9 mouse cellular contexts compared by ENCODE assay signal in the genomic region with DNA sequence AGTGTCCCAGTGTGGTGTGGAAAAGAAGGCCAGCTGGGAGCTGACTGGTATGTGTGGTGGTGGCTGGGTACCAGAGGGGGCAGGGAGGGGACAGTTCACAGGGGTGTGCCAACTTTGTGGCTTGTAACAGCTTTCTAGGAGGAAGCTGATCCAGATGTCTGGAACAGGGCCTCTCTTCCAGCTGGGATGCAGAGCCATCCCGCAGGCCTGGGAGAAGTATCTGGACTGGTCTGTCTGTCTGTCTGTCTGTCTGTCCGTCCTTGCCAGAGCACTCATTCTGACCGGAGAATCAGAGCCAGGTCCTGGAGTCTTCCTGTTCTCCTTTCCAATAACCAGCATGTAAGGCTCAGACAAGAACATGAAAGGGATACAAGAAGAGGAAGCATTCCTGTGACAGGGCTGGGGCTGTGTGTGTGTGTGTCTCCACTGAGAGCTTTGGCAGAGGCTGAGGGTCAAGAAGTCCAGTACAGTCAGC. TPM values are rescaled to one million over a fixed set of nuclear protein-coding genes. Genes with fewer than 3 reads are reported as not detected.
DNase-seq lines count a peak whose midpoint lies in the region; ATAC-seq and TF ChIP-seq lines count a peak whose summit lies in the region.
"Had no signal": no experiment of that assay in that cellular context is flagged by ENCODE, and none has a peak within 500 bp of the region (broad histone marks: within the 10 kb centered on the region; RNA-seq: fewer than 3 reads in every experiment).

No protein-coding gene starts in this region.

- H3K9ac ChIP-seq in forebrain, postnatal 0 days = no peak overlapping the region
- H3K9ac ChIP-seq in forebrain, embryonic 11.5 days (ENCODE audit: low read length) = no peak overlapping the region
- no peak overlapping the region for H3K9ac ChIP-seq in lung, embryonic 15.5 days
- no peak overlapping the region for H3K9ac ChIP-seq in limb, embryonic 14.5 days (ENCODE audit: low read depth, low read length, severe bottlenecking)
- no peak overlapping the region for H3K9ac ChIP-seq in midbrain, embryonic 13.5 days (replicated peaks)

- 0 out of 2 replicates have a peak, but pooled peaks cover 4% of the 10 kb centered on the region for H3K4me1 ChIP-seq in forebrain, postnatal 0 days (ENCODE audit: insufficient read depth)
- H3K4me1 ChIP-seq in forebrain, embryonic 11.5 days (replicated peaks; ENCODE audit: control insufficient read depth, insufficient read depth, low read length) = no peaks in the 10 kb centered on the region
- H3K4me1 ChIP-seq in lung, embryonic 15.5 days = 0 out of 2 replicates have a peak, but pooled peaks cover 6% of the 10 kb centered on the region
- H3K4me1 ChIP-seq in limb, embryonic 14.5 days (ENCODE audit: control insufficient read depth, insufficient read depth, low read length) = peaks cover 5% of the 10 kb centered on the region; the same call in 1 of the 2 replicates
- peaks cover 5% of the 10 kb centered on the region; the same call in 1 of the 2 replicates for H3K4me1 ChIP-seq in midbrain, embryonic 13.5 days (replicated peaks)

- H3K4me3 ChIP-seq in forebrain, postnatal 0 days (ENCODE audit: low read depth, low read length) = no peak overlapping the region
- H3K4me3 ChIP-seq in forebrain, embryonic 11.5 days (ENCODE audit: low read depth, low read length) = no peak overlapping the region
- no peak overlapping the region for H3K4me3 ChIP-seq in lung, embryonic 15.5 days
- H3K4me3 ChIP-seq in limb, embryonic 14.5 days (replicated peaks; ENCODE audit: low read length) = no peak overlapping the region
- H3K4me3 ChIP-seq in midbrain, embryonic 13.5 days (replicated peaks) = no peak overlapping the region

- H3K27ac ChIP-seq in forebrain, postnatal 0 days (ENCODE audit: low read depth, low read length) = peak overlapping the region; percentile 45; the same call in 1 of the 2 replicates
- H3K27ac ChIP-seq in forebrain, embryonic 11.5 days (ENCODE audit: low read depth, low read length) = no peak overlapping the region
- no peak overlapping the region for H3K27ac ChIP-seq in lung, embryonic 15.5 days
- H3K27ac ChIP-seq in limb, embryonic 14.5 days (replicated peaks; ENCODE audit: low read depth, low read length) = no peak overlapping the region
- no peak overlapping the region for H3K27ac ChIP-seq in midbrain, embryonic 13.5 days

- ATAC-seq in forebrain, postnatal 0 days = no peak
- ATAC-seq in forebrain, embryonic 11.5 days (replicated peaks; ENCODE audit: low FRiP score) = no peak
- 0 out of 2 replicates have a peak, but pooled peaks have one; percentile 7 for ATAC-seq in lung, embryonic 15.5 days (ENCODE audit: borderline replicate concordance, extremely low read depth, low FRiP score, low TSS enrichment)
- 0 out of 2 replicates have a peak, but pooled peaks have one; percentile 33 for ATAC-seq in limb, embryonic 14.5 days (ENCODE audit: low FRiP score, low read depth)
- no peak for ATAC-seq in midbrain, embryonic 13.5 days

- no peaks in the 10 kb centered on the region for H3K27me3 ChIP-seq in forebrain, postnatal 0 days (ENCODE audit: insufficient read depth, low read length)
- no peaks in the 10 kb centered on the region for H3K27me3 ChIP-seq in forebrain, embryonic 11.5 days (ENCODE audit: control insufficient read depth, insufficient read depth, low read length)
- H3K27me3 ChIP-seq in lung, embryonic 15.5 days = no peaks in the 10 kb centered on the region
- no peaks in the 10 kb centered on the region for H3K27me3 ChIP-seq in limb, embryonic 14.5 days (ENCODE audit: control insufficient read depth, insufficient read depth, low read length)
- H3K27me3 ChIP-seq in midbrain, embryonic 13.5 days = no peaks in the 10 kb centered on the region

- 80% methylated on average over 3 of the region's 3 CpGs for WGBS in forebrain, postnatal 0 days
- WGBS in forebrain, embryonic 11.5 days = 92% methylated on average over 3 of the region's 3 CpGs
- WGBS in lung, embryonic 15.5 days = 43% methylated on average over 3 of the region's 3 CpGs
- WGBS in limb, embryonic 14.5 days = 65% methylated on average over 3 of the region's 3 CpGs
- 88% methylated on average over 3 of the region's 3 CpGs for WGBS in midbrain, embryonic 13.5 days

- DNase-seq in forebrain, postnatal 0 days = no peak
- DNase-seq in forebrain, embryonic 11.5 days (ENCODE audit: low spot score) = no peak
- DNase-seq in lung, postnatal 36 days = no peak
- DNase-seq in limb, embryonic 14.5 days (ENCODE audit: low spot score) = peak; percentile 34
- no peak for DNase-seq in embryo, embryonic 9.5 days (ENCODE audit: extremely low spot score)
- no peak for DNase-seq in spleen, adult 12 weeks (ENCODE audit: low spot score)
- DNase-seq: cerebellum, adult 18-20 months had no signal

- TF ChIP-seq CTCF in forebrain, postnatal 0 days (IDR thresholded peaks at IDR 0.05; ENCODE audit: low read depth) = no peak

- H3K4me2 ChIP-seq in forebrain, postnatal 0 days (ENCODE audit: low read depth) = no peak overlapping the region
- no peak overlapping the region for H3K4me2 ChIP-seq in forebrain, embryonic 11.5 days (ENCODE audit: low read depth, low read length, severe bottlenecking)
- H3K4me2 ChIP-seq in lung, embryonic 15.5 days = no peak overlapping the region
- no peak overlapping the region for H3K4me2 ChIP-seq in limb, embryonic 14.5 days (replicated peaks; ENCODE audit: low read depth, low read length, severe bottlenecking)
- no peak overlapping the region for H3K4me2 ChIP-seq in midbrain, embryonic 13.5 days (replicated peaks)

- no peak for TF ChIP-seq POLR2A in limb, embryonic 14.5 days (IDR thresholded peaks at IDR 0.05; ENCODE audit: borderline replicate concordance, extremely low read depth, insufficient read depth, insufficient read length)

- no peaks in the 10 kb centered on the region for H3K9me3 ChIP-seq in forebrain, postnatal 0 days (ENCODE audit: low read length)
- H3K9me3 ChIP-seq in forebrain, embryonic 11.5 days (ENCODE audit: control insufficient read depth, low read length) = no peaks in the 10 kb centered on the region
- H3K9me3 ChIP-seq in lung, embryonic 15.5 days = no peaks in the 10 kb centered on the region
- H3K9me3 ChIP-seq in limb, embryonic 14.5 days (ENCODE audit: control insufficient read depth, low read length) = no peaks in the 10 kb centered on the region
- H3K9me3 ChIP-seq in midbrain, embryonic 13.5 days = no peaks in the 10 kb centered on the region

- H3K36me3 ChIP-seq in forebrain, postnatal 0 days (ENCODE audit: insufficient read depth) = no peaks in the 10 kb centered on the region; the same call in 1 of the 2 replicates
- H3K36me3 ChIP-seq in forebrain, embryonic 11.5 days (ENCODE audit: control insufficient read depth, insufficient read depth, low read length) = no peaks in the 10 kb centered on the region; the same call in 1 of the 2 replicates
- peaks cover 7% of the 10 kb centered on the region for H3K36me3 ChIP-seq in lung, embryonic 15.5 days
- peaks cover 10% of the 10 kb centered on the region for H3K36me3 ChIP-seq in limb, embryonic 14.5 days (ENCODE audit: control insufficient read depth, insufficient read depth, low read length)
- peaks cover 11% of the 10 kb centered on the region for H3K36me3 ChIP-seq in midbrain, embryonic 13.5 days

RNA-seq across cellular contexts. Expression of gene Gtf2i, which starts 38.0 kb away (rescaled TPM):
- 98.3 and 120 TPM in 2 replicates for total RNA-seq in forebrain, postnatal 0 days (2014; rRNA removed)
- polyA plus RNA-seq in forebrain, postnatal 0 days (2015; fragmentation: Nextera tagmentation; extraction: Ambion mirVana) = 62.7 and 85.6 TPM in 2 replicates
- polyA plus RNA-seq in forebrain, embryonic 11.5 days (2014; fragmentation: Nextera tagmentation; extraction: Ambion mirVana) = 214 and 239 TPM in 2 replicates
- 160 and 168 TPM in 2 replicates for polyA plus RNA-seq in lung, embryonic 15.5 days (2015; fragmentation: Nextera tagmentation; extraction: Ambion mirVana)
- 186 and 190 TPM in 2 replicates for polyA plus RNA-seq in limb, embryonic 14.5 days (2012; rRNA removed)
- 169 and 195 TPM in 2 replicates for polyA plus RNA-seq in limb, embryonic 14.5 days (2014; fragmentation: Nextera tagmentation; extraction: Ambion mirVana)
- polyA plus RNA-seq in midbrain, embryonic 13.5 days (2015; fragmentation: Nextera tagmentation; extraction: Ambion mirVana) = 190 and 191 TPM in 2 replicates

Comparison
In these comparisons a context has a peak if more than half of its experiments do, and no peak if none do; other contexts are left out.
1. ATAC-seq: peak in lung, embryonic 15.5 days (single experiment) and limb, embryonic 14.5 days (single experiment); none in forebrain, postnatal 0 days (single experiment), forebrain, embryonic 11.5 days (single experiment) and midbrain, embryonic 13.5 days (single experiment).